Mouse (Mus musculus): Measurements from ENCODE around the gene Hoxc4. TPM values are rescaled to one million over a fixed set of nuclear protein-coding genes. Genes with fewer than 3 reads are reported as not detected.

Gene Hoxc4
- polyA plus RNA-seq, 1 experiment from 2014 or later, result 63.8 TPM

- Histone ChIP-seq H3K9ac (no peak overlapping the region), H3K4me2 (no peak overlapping the region), H3K36me3 (no peaks in the 10 kb centered on the region), H3K27ac (replicated peaks) (no peak overlapping the region), H3K4me3 (no peak overlapping the region), H3K4me1 (replicated peaks) (peaks cover 5% of the 10 kb centered on the region), H3K9me3 (no peaks in the 10 kb centered on the region), H3K27me3 (peaks cover 94% of the 10 kb centered on the region)
- 1% methylated on average over 11 of the region's 11 CpGs for WGBS
- no peak for ATAC-seq (ENCODE audit: low FRiP score, low read depth)
These were observed 26.5 kb upstream of the Hoxc4 start for GRCm38 (mm10) chr15:102992206-102992605.

- H3K4me1 ChIP-seq (replicated peaks), result peaks cover 5% of the 10 kb centered on the region
- WGBS, result 1% methylated on average over 3 of the region's 3 CpGs
- no peaks in the 10 kb centered on the region for H3K9me3 ChIP-seq
- H3K4me3 ChIP-seq, result no peak overlapping the region
- no peak overlapping the region for H3K27ac ChIP-seq (replicated peaks)
- no peak for ATAC-seq (ENCODE audit: low FRiP score, low read depth)
- peaks cover 94% of the 10 kb centered on the region for H3K27me3 ChIP-seq
- no peak overlapping the region for H3K4me2 ChIP-seq
- H3K9ac ChIP-seq, result no peak overlapping the region
- H3K36me3 ChIP-seq, result no peaks in the 10 kb centered on the region
These were observed 25.9 kb upstream of the Hoxc4 start for GRCm38 (mm10) chr15:102992863-102993262.

GRCm38 (mm10) chr15:102996548-102996947 is 22.2 kb upstream of the Hoxc4 start:
- no peak overlapping the region for H3K4me3 ChIP-seq
- WGBS, result 3% methylated on average over 9 of the region's 9 CpGs
- no peak overlapping the region for H3K4me2 ChIP-seq
- H3K27me3 ChIP-seq, result peaks cover 95% of the 10 kb centered on the region
- no peaks in the 10 kb centered on the region for H3K9me3 ChIP-seq
- H3K36me3 ChIP-seq, result no peaks in the 10 kb centered on the region
- no peak for ATAC-seq (ENCODE audit: low FRiP score, low read depth)
- H3K9ac ChIP-seq, result no peak overlapping the region
- H3K4me1 ChIP-seq (replicated peaks), result peaks cover 9% of the 10 kb centered on the region
- H3K27ac ChIP-seq (replicated peaks), result no peak overlapping the region

GRCm38 (mm10) chr15:102997431-102997830 is 21.3 kb upstream of the Hoxc4 start:
- H3K9me3 ChIP-seq, result no peaks in the 10 kb centered on the region
- H3K27me3 ChIP-seq, result peaks cover 95% of the 10 kb centered on the region
- no peak for ATAC-seq (ENCODE audit: low FRiP score, low read depth)
- WGBS, result 1% methylated on average over 3 of the region's 3 CpGs
- no peaks in the 10 kb centered on the region for H3K36me3 ChIP-seq
- no peak overlapping the region for H3K27ac ChIP-seq (replicated peaks)
- H3K4me3 ChIP-seq, result no peak overlapping the region
- H3K9ac ChIP-seq, result no peak overlapping the region
- H3K4me1 ChIP-seq (replicated peaks), result peaks cover 9% of the 10 kb centered on the region
- H3K4me2 ChIP-seq, result no peak overlapping the region

- peak within 1 kb of the TSS; percentile 35 for H3K4me3 ChIP-seq
- H3K27ac ChIP-seq (replicated peaks), result no peak within 1 kb of the TSS
- peaks cover 9% of the 10 kb centered on the region for H3K4me1 ChIP-seq (replicated peaks)
- H3K4me2 ChIP-seq, result peak within 1 kb of the TSS; percentile 59
- H3K36me3 ChIP-seq, result no peaks in the 10 kb centered on the region
- H3K9ac ChIP-seq, result no peak within 1 kb of the TSS
- H3K9me3 ChIP-seq, result no peaks in the 10 kb centered on the region
- 3% methylated on average over 19 of the region's 19 CpGs for WGBS
- H3K27me3 ChIP-seq, result peaks cover 95% of the 10 kb centered on the region
- no peak for ATAC-seq (ENCODE audit: low FRiP score, low read depth)
These were observed 20.8 kb upstream of the Hoxc4 start, which contains the start of gene Hoxc6 for GRCm38 (mm10) chr15:102997939-102998355. Gene Hoxc6, plus strand, starts transcription at chr15:102998257.

GRCm38 (mm10) chr15:102998608-102999182 is 20.0 kb upstream of the Hoxc4 start:
- 0 out of 2 replicates have a peak, but pooled peaks have one; percentile 11 for ATAC-seq (ENCODE audit: low FRiP score, low read depth)
- Histone ChIP-seq H3K27ac (replicated peaks) (no peak overlapping the region), H3K4me3 (peak overlapping the region; percentile 35), H3K9me3 (no peaks in the 10 kb centered on the region), H3K4me2 (peak overlapping the region; percentile 59), H3K9ac (no peak overlapping the region), H3K36me3 (no peaks in the 10 kb centered on the region), H3K4me1 (replicated peaks) (peaks cover 9% of the 10 kb centered on the region), H3K27me3 (peaks cover 96% of the 10 kb centered on the region)
- WGBS, result 1% methylated on average over 19 of the region's 19 CpGs

GRCm38 (mm10) chr15:102999183-102999831 is 19.4 kb upstream of the Hoxc4 start:
- Histone ChIP-seq H3K4me2 (peak overlapping the region; percentile 59), H3K9me3 (no peaks in the 10 kb centered on the region), H3K27ac (replicated peaks) (no peak overlapping the region), H3K27me3 (peaks cover 97% of the 10 kb centered on the region), H3K36me3 (no peaks in the 10 kb centered on the region), H3K4me1 (replicated peaks) (peaks cover 9% of the 10 kb centered on the region), H3K9ac (no peak overlapping the region), H3K4me3 (peak overlapping the region; percentile 35)
- ATAC-seq (ENCODE audit: low FRiP score, low read depth), result peak; percentile 38; the same call in 1 of the 2 replicates
- WGBS, result under 1% methylated on average over 22 of the region's 33 CpGs

- Histone ChIP-seq H3K27ac (replicated peaks) (no peak overlapping the region), H3K36me3 (no peaks in the 10 kb centered on the region), H3K4me3 (no peak overlapping the region), H3K4me1 (replicated peaks) (peaks cover 9% of the 10 kb centered on the region), H3K9ac (no peak overlapping the region), H3K9me3 (no peaks in the 10 kb centered on the region), H3K4me2 (no peak overlapping the region), H3K27me3 (peaks cover 97% of the 10 kb centered on the region)
- WGBS, result 1% methylated on average over 11 of the region's 11 CpGs
- no peak for ATAC-seq (ENCODE audit: low FRiP score, low read depth)
These were observed 18.8 kb upstream of the Hoxc4 start for GRCm38 (mm10) chr15:102999955-103000354.

- Histone ChIP-seq H3K4me3 (0 out of 2 replicates have a peak overlapping the region, but pooled peaks have one; percentile 6), H3K27me3 (peaks cover 97% of the 10 kb centered on the region), H3K9ac (no peak overlapping the region)
These were observed 18.2 kb upstream of the Hoxc4 start for GRCm38 (mm10) chr15:103000501-103000901.

GRCm38 (mm10) chr15:103001370-103001769 is 17.4 kb upstream of the Hoxc4 start:
- H3K27me3 ChIP-seq, result peaks cover 99% of the 10 kb centered on the region

More at GRCm38 (mm10) chr15:103000501-103000901, 18.2 kb upstream of the Hoxc4 start:
- no peak for ATAC-seq (ENCODE audit: low FRiP score, low read depth)
- Histone ChIP-seq H3K36me3 (no peaks in the 10 kb centered on the region), H3K4me1 (replicated peaks) (peaks cover 9% of the 10 kb centered on the region), H3K27ac (replicated peaks) (no peak overlapping the region), H3K4me2 (0 out of 2 replicates have a peak overlapping the region, but pooled peaks have one; percentile 4), H3K9me3 (no peaks in the 10 kb centered on the region)
- 1% methylated on average over 24 of the region's 24 CpGs for WGBS

GRCm38 (mm10) chr15:103002156-103002555 is 16.6 kb upstream of the Hoxc4 start:
- 10% methylated on average over 4 of the region's 4 CpGs for WGBS
- Histone ChIP-seq H3K27ac (replicated peaks) (no peak overlapping the region), H3K4me2 (no peak overlapping the region), H3K36me3 (no peaks in the 10 kb centered on the region), H3K4me3 (no peak overlapping the region), H3K27me3 (peaks cover 99% of the 10 kb centered on the region), H3K9me3 (no peaks in the 10 kb centered on the region), H3K9ac (no peak overlapping the region), H3K4me1 (replicated peaks) (peaks cover 9% of the 10 kb centered on the region)
- no peak for ATAC-seq (ENCODE audit: low FRiP score, low read depth)

More at GRCm38 (mm10) chr15:103001370-103001769, 17.4 kb upstream of the Hoxc4 start:
- no peak overlapping the region for H3K4me2 ChIP-seq
- H3K4me3 ChIP-seq, result no peak overlapping the region
- no peak overlapping the region for H3K9ac ChIP-seq
- no peak overlapping the region for H3K27ac ChIP-seq (replicated peaks)
- no peak for ATAC-seq (ENCODE audit: low FRiP score, low read depth)
- WGBS, result 14% methylated on average over 2 of the region's 2 CpGs
- H3K4me1 ChIP-seq (replicated peaks), result peaks cover 9% of the 10 kb centered on the region
- no peaks in the 10 kb centered on the region for H3K9me3 ChIP-seq
- no peaks in the 10 kb centered on the region for H3K36me3 ChIP-seq

- Histone ChIP-seq H3K4me2 (no peak overlapping the region), H3K9me3 (no peaks in the 10 kb centered on the region), H3K36me3 (no peaks in the 10 kb centered on the region), H3K4me1 (replicated peaks) (peaks cover 9% of the 10 kb centered on the region), H3K4me3 (no peak overlapping the region), H3K27ac (replicated peaks) (no peak overlapping the region), H3K9ac (no peak overlapping the region), H3K27me3 (peaks cover 99% of the 10 kb centered on the region)
- 5% methylated on average over 13 of the region's 13 CpGs for WGBS
- ATAC-seq (ENCODE audit: low FRiP score, low read depth), result no peak
These were observed 15.8 kb upstream of the Hoxc4 start for GRCm38 (mm10) chr15:103002821-103003448.

Data from hindbrain, embryonic 15.5 days (tissue).